Mouse (Mus musculus) thymus, postnatal 36 days (tissue): ENCODE measurements around the gene Rgs3.

Experiments
- DNase-seq, 2 experiments: peaks; one replicate each; pipeline ENCODE4 v3.0.0; 2022; ENCODE audit warnings: mixed read lengths in 2 of 2

The Rgs3 gene

DNA sequence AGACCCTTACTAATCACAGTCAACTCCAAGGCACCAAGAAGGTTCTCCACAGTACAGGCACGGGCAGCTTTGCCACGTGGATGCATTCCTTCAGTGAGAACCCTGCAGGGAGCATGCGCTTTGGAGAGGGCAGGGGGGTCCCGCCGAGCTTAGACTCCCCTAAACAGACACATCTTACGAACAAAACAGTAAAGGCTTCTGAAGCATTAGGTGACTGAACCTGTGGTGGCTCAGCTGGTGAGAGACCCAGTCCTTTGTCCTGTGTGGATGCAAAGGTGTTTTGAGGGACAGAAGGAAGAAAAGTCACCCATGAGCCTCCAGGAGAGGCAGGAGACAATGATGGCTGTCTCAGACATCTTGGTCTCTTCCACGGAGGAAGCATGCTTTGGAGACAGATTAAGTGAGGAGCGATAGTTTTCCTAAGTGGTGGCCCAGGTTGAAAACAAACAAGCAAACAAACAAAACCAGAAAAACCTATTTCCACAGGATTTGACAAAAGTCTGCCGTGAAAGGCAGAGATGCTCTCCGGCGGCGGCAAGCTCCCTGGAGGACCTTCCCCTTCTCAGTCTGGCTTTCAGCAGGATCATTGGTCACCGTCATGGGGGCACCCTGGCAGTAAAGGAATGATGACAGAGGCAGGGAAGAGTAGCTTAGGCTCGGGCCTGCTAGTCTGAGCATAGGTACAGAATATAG is 100.4 kb downstream of the Rgs3 start:
- no peak for DNase-seq

DNA sequence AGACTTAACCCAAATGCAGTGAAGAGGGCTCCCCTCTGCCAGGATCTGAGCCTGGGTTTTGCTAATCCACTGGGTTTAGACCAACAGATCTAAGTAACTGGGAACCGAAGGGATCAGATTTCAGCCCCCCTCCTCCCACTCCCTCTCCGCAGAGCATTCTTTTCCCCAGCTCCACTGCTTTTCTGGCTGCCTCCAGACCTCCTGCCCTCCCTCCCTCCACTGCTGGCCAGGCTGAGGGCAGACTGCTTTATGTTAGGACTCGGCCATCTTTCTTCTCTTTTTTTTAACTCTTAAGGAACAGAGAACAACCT is 100.9 kb downstream of the Rgs3 start:
- no peak for DNase-seq

DNA sequence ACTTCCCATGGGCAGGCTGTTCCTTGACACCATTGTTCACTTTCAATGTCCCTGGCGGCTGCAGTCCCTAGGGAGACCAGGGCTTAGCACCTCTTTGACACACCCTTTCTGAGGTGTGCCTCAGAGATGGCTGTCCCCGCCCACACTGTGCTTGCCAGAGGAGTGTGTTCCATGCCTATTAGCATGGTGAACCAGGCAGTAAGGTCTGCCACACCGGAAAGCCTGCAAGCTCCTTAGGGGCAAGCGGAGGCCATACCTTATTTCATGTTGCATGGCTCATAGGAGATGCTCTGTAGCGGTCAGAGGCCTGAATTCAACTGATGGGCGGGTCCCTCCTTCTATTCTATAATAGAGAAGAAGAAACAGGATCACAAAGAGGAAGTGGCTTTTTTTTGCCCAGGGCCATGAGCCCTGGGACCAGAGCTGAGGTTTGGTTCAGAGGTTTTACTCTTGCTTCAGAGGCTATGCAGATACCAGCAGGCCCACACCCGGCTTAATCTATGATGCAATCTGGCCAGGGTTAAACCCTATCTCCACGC is 101.7 kb downstream of the Rgs3 start:
- DNase-seq = no peak

DNA sequence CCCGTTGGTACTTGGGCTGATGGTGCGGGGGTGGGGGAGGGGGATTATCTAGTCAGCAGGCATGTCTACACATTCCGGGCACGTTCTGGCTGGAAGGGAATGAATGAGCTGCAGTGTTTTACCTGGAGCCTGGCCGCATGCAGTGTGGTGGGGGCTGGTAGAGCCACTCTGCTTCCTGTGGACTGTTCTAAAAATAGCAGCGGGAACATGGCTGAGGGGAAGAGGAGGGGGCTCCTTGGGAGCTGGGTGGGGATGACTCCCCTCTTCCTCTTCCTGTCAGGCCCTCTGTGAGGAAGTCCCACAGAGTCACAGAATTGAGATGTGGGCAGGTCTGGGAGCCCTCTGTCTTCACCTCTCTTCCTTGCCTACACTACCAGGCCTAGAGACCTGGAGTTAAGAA is 103.7 kb downstream of the Rgs3 start:
- peak; percentile 41 to 60 for DNase-seq

DNA sequence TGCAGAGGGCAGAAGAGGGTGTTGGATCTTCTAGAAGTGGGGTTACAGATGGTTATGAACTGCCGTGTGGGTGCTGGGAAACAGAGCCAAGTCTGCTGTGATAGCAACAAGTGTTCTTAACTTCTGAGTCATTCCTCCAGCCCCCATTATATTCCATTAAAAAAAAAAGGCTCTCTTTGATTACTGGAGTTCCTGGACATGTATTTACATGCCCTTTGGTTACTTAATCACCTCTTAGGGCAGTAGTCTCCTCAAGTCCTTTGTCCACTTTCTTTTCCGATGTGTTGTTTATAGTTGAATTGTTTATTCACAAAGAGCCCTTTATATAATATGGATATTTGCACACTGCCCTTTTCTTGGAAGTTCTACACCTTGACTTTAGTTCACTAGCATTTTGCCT is 106.2 kb downstream of the Rgs3 start:
- DNase-seq = no peak

DNA sequence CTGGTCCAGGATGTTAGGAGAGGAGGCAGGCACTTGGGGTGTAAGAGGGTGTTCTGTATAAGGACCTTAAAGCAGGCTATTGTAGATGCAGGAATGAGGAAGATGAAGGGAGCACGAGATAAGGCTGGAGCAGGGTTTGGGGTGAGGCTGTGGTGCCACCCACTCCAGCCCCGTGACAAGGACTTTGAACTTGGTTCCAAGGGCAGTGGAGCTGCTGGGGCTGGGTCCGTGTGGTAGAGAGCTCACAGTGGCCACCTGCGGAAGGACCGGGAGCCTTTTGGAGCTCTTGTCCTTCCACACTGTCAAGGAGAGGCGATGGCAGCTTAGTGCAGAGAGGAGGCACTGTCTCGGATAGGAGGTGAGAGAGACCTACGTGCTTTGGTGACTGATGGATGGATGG is 109.0 kb downstream of the Rgs3 start:
- DNase-seq = no peak

DNA sequence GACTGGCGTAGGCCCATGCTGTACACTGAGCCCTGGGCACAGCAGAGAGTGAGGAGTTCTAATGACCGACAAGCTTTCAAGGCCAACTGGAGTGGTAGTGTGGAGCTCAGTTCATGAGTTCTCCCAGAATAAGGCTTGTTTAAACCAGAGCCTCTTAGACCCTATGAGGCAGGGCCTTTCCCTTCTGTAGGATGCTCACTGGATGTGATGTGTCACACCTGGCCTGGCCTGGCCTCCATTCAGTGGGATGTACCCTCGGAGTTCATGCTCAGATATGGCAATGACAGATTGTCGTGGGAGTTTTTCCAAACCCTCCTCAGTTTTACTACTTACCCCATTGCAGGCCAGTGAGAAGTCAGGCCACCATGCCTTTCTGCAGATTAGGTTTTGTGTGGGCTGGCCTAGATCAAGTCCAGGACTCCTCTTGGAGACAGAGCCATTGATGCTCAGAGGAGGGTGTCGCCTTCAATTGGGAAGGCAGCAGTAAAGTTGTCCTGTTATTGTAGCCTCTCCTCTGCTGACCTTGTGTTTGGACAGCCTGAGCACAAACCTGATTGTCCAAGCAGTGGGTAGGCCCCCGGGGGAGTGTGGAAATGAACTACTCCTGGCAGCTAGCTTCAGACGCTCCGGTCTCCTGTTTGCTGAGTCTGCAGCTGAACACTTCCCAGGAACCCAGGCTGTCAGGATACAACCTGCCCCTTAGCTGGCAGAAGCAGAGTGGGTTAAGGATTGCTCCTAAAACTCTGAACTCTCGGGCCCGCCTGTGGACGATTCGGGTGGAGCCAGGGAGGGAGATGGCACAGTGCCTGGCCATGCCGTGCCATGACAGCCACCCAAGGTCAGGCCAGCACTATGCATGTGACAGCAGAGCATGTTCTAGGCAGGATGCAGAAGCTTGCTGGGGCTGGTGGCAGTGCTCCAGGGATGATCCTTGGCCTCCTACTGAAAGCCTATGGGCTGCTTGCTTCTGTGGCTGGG is 109.7 kb downstream of the Rgs3 start:
- no peak for DNase-seq

DNA sequence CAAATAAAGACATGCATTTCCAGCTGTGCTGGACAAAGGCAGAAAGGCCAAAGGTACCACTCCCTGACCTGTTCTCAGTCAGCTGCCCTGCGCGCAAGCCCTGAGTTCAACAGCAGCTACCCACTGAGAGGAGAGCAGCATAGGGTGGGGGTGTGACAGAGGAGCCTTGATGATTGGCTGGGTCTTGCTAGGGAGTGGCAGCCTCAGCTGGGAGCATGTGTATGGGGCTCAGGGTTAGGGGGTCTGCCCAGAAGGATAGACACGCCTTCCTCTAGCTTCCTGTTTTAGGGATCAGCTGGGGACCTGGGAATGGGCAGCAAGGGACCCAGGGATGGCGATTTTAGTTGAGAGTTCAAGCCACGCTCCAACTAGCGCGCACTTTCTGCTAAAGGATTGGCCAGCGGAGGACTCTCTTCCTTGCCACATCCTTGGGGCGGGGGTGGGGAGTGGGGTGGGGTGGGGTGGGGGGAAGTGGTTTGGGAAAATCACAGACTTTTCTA is 113.9 kb downstream of the Rgs3 start:
- no peak for DNase-seq

DNA sequence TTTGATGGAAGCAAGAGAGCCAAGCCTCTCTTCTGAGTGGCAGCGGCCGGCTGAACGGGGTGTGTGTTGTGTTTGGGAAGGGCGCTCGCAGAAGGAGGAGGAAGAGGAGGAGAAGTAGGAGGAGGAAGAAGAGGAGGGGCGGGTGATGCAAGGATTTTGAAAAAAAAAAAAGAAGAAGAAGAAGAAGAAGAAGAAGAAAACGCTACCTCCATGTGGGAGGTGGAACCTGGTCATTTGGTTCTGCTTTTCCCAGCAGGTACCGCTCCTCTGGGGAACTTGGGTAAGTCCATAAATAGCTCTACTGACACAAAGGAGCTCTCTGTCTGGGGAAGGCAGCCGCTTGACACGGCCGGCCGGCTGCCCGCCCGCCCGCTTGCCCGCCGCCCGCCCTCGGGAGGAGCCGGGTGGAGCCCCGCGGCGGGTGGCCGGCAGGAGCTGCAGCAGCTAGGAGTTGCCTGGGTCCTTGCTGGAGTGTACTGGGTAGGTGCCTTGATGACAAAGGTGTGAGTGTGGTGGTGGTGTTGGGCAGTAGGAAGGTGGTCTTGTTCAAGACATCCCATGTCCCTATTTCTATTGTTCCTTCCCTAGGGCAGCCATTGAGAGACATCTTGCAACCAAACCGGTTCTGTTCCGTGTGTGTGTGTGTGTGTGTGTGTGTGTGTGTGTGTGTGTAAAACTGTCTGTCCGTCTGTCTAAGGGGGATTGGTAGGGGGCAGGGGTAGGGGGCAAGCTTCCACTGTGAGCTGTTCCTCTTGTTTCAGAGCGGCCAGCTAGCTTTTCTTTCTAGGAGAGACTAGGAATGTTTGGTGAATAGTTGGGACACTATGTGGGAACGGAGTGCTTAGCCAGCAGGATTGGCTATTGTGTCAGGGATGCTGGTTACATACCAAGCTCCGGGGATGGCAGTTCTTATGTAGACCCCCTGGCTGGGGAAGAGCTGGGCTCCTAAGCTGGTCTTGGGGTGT is 114.7 kb downstream of the Rgs3 start:
- DNase-seq = no peak

DNA sequence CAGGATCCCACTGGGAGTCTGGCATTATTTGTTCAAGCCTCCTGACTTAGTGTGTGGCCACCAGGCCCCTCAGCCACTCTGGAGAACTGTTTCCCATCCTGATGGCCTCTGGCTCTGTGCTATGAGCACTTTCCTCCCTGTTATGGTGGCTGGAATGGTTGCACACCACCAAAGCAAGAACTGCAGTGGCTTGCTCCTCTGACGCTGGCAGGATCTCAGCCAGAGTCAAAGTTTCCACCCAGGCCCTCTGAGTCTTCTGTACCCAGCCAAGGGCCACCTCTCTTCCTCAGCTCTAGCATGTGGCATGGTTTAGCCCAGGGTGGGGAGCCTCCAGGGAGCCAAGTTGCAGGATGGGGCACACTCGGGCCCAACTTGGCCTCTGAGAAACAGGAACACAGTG is 115.7 kb downstream of the Rgs3 start:
- DNase-seq = no peak

DNA sequence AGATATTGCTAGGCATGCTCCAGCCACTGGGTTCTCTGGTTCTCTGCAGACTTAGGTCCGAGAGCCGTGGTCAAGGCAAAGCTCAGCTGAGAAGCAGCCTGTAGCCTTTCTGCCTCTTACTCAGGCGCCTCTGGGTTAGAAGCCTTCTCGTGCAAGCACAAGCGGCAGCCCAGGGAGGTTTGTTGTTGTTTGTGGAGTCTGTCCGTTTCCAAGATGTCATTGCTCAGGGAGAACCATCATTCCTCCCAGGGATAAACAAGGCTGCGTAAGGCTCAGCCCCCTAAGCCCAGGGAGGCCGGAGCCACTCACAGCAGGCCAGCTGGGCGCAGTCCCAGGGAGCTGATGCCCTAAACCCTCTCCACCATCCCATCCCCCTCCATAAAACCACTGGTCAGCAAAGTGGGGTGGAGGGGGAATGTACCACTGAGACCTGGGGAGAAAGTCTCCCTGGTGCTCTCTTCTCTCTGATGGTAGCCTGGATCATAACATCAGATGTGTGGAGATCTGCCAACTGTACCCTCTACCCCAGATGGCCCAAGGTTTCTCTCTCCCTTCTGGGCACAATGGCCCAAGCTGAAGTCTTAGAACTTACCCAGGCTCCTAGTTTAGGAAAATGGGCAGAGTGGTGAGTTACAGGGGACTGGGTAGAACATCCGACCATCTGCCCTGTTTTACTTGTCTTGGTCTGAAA is 117.5 kb downstream of the Rgs3 start:
- DNase-seq = no peak

DNA sequence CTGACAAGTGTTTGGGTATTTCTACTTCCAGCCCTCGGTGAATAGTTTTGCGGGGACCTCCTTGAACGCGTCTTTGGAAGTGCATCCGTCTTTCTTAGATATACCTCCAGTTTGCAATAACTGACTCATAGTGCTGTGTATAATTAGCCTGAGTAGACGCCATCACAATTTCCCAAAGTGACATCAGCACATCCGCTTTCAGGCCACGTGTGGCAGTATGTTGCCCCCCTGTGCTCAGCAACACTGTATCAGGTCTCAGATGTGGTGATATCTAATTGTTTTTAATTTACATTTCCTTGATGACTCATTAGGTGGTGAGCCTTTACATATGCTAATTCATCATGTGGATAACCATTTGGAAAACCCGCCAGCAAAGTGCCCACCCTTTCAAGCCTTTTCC is 119.5 kb downstream of the Rgs3 start:
- no peak for DNase-seq

DNA sequence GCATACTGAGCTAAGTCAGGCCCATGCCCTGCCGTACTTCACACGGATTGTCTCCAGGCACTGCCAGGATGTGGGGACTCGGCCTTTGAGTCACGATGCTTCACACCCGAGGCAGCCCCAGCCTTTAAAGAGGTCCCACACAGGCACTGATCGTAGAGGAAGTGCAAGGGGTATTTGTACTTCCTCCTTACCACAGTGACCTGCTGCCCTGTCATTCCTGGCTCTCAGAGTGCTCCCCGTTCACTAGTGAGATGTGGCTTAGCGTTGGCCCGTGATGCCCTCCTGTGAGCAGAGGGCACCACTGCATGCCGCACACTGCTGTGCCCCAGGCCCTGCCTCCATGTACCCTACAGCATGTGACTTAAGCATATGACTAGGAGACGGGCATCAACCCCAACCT is 121.8 kb downstream of the Rgs3 start:
- no peak for DNase-seq

DNA sequence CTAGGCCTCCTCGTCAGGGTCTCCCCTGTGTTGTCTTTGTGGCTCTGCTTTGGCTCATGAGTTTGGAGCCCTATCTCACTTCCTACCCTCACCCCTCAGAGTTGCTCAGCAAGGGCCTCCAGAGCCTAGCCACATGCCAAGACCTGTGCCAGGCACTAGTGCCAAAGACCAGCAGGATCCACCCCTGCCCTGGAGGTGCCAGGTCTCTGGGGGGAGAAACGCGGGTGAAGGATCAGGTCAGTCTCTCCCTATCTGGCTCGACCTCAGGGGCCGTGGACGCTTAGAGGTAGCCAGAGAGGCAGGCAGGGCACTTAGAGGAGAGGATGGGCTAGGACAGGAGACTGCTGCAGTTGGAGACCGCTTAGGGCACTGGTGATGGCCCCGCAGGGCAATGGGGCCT is 122.7 kb downstream of the Rgs3 start:
- no peak for DNase-seq

DNA sequence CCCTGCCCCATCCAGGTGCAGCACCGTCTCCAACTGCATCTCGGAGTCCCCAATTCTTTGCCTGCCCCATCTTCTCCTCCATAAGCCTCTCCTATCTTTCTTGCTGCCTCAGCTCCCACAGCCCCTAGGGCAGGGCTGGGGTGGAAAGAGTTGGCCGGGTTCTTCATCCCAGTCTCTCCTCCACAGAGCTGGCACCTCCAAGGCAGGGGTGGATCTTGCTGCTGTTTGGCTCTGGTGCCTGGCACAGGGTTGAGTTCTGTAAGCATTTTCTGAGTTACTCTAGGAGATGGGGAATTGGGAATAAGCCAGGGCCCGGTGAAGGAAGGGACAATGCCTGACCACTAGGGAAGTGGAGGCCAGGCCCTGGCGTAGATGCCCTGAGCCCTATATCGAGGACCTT is 123.5 kb downstream of the Rgs3 start:
- no peak for DNase-seq

DNA sequence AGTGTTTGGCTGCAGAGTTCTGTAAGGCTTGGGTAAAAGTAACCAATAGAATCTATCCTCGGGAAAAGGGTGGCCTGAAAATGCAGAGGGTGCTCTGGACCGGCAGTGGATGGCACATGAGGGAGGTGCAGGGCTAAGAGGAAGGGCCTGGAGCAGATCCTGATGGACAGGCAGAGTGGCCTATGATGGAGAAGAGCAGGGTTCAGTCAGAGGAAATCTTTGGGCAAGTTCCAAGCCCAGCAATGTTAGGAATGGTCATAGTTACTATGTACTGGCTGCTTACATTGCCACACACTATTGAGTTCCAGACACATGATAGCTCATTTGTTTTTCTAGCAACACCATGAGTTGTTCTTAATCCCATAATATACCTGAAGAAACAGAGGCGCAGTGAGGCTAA is 124.7 kb downstream of the Rgs3 start:
- no peak for DNase-seq

DNA sequence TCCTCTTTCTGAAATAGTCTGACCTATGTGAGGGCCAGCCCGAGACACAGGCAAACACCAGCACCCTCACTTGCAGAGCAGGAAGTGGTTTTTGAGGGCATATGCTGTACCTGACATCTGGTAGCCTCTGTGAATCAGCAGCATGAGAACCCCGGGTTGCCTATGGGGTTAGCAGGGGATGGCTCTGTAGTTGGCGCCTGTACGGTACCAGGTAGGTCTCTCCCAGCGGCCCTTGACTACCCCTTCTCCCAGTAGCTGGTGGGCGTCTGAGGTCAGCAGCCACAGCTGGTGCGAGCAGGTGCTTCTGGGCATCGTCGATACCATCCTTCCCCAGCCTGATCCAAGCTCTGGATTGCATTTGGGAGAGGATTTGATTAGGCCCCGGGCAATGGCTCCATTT is 125.6 kb downstream of the Rgs3 start:
- DNase-seq = peak; percentile 61 to 73

DNA sequence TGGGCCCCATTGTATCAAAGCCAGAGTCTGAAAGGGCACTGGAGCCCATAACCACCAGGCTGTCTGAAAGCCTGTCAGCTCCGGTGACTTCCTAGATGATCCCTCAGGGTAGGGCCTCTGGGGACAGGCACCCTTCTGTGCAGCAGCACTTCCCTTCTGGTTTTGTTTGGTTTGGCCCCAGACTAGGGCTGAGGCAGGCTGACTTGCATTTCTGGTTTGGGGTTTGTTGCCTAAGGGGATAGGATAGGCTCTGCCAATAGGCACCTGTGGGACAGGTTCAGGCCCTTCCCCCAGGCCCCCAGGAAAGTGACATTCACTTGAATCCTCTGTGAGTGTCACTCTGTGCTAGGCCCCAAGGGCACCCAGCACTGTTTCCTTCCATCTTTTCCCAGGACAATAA is 127.1 kb downstream of the Rgs3 start:
- no peak for DNase-seq

DNA sequence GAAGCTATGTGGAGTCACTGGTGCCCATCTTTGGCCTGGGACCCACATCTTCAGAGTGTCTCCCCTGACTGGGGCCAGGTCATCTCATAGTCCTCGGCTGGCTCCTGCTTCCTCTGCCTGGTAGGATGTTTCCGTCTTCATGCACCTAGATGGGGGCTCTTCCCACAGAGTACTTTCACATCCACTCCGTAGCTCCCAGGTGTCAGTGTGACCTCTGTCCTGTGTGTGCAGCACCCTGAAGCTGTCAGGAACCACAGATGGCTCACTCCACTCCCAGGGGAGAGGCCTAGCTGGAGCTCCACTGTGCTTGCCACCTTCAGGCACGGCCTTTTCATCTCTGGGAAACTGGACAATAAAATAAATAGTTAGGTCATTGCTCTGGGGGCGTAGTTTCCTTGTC is 128.5 kb downstream of the Rgs3 start:
- no peak for DNase-seq

DNA sequence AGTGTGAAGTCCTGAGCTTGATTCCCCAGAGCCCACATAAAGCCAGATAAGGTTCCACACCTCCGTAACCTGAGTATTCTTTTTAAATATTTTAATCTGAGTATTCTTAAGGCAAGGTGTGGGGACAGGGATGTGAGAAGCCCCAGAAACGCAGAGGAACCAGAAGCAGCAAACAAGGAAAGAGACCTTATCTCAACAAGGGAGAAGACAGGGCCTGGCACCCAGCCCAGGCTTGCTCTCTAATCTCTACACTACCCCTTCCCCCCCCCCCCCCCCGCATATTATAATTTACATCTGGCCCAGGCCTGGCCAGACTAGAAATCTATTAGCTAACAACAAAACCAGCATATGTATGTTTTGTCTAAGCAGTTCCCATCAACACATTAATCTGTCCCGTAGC is 131.3 kb downstream of the Rgs3 start:
- no peak for DNase-seq

DNA sequence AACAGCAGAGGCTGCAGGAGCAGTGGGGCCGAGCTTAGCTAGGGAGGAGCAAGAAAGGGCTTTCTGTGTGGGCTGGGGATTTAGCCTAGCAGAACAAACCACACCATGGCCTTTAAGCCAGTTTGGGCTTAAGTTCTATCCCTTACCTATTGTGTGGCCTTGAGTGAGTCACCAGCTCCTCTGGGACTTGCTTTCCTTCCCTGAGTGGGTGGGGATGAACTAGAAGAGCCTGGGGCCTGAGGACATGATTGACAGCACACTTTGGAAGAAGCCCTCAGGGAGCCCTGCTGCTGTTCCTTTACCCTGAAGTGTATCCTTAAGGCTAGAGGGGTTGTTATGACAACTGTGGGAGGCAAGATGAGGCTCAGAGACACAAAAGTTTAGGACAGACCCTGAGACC is 132.0 kb downstream of the Rgs3 start:
- no peak for DNase-seq

DNA sequence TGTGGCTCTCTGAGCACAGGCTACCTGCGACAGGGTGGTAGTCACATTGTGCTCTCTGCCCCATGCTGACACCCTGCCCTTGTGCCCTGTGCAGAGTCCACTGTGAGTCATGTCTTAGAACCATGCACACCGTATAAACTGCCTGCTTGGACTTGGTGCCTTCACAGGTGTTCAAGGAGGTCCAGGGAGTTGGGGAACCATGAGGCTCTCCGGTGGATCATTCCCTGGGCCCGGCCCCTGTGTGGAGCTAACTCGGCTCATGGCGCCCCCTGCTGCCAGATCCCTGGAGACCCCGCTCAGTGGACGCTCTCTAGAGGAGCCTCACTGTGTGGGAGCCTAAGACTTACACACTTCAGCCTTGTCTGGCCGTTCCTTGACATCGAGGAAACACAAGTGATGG is 134.2 kb downstream of the Rgs3 start:
- peak; percentile 57 to 58 for DNase-seq
